Mouse (Mus musculus) lung, embryonic 15.5 days (tissue): ENCODE data around the gene Zranb1. TPM values are rescaled to one million over a fixed set of nuclear protein-coding genes. Genes with fewer than 3 reads are reported as not detected.
A peak's percentile ranks its signal among the peaks of the same experiment; 100 is the strongest.

Source experiments
- ATAC-seq: fragments of 200-750 bp; cut with Nextera tagmentation; 2 replicates; pipeline ENCODE4 v1.8.0; 2017; ENCODE audit warnings: moderate number of reproducible peaks, borderline replicate concordance; ENCODE audit not compliant: low FRiP score, low TSS enrichment; ENCODE audit errors: extremely low read depth
- H3K27ac ChIP-seq: fragments of 300-500 bp; sonication (generic); 2 replicates; pipeline ENCODE4 v1.5.1; 2015; ENCODE audit warnings: moderate library complexity, mild to moderate bottlenecking, inconsistent platforms
- H3K27me3 ChIP-seq: fragments of 300-500 bp; sonication (generic); 2 replicates; pipeline ENCODE4 v1.6.1; 2015; ENCODE audit warnings: inconsistent platforms
- H3K36me3 ChIP-seq: fragments of 300-500 bp; sonication (generic); 2 replicates; pipeline ENCODE4 v1.6.1; 2015; ENCODE audit warnings: inconsistent platforms
- H3K4me1 ChIP-seq: fragments of 300-500 bp; sonication (generic); 2 replicates; pipeline ENCODE4 v1.6.1; 2015; ENCODE audit warnings: inconsistent platforms
- H3K4me2 ChIP-seq: fragments of 300-500 bp; sonication (generic); 2 replicates; pipeline ENCODE4 v1.6.1; 2015; ENCODE audit warnings: inconsistent platforms, mild to moderate bottlenecking, moderate library complexity
- H3K4me3 ChIP-seq: fragments of 300-500 bp; sonication (generic); 2 replicates; pipeline ENCODE4 v1.5.1; 2015; ENCODE audit warnings: mild to moderate bottlenecking, inconsistent platforms
- H3K9ac ChIP-seq: fragments of 300-500 bp; sonication (generic); 2 replicates; pipeline ENCODE4 v1.6.1; 2015; ENCODE audit warnings: inconsistent platforms
- H3K9me3 ChIP-seq: fragments of 300-500 bp; sonication (generic); 2 replicates; pipeline ENCODE4 v1.6.1; 2016; ENCODE audit warnings: inconsistent platforms
- WGBS: fragments of 180-500 bp; shearing (Covaris S2); methylation state at CpG from one replicate; pipeline ENCODE4 v1.1.7; 2015; 5-methylcytosine and 5-hydroxymethylcytosine counted together
- polyA plus RNA-seq: library from polyadenylated mRNA; unstranded; fragments of >200 nt; fragmentation: Nextera tagmentation; extraction: Ambion mirVana; gene quantifications from 2 replicates; pipeline ENCODE4 v1.2.1, GENCODE M21; 2015

Gene Zranb1
- polyA plus RNA-seq, 1 experiment from 2014 or later, result 10.8 TPM

DNA sequence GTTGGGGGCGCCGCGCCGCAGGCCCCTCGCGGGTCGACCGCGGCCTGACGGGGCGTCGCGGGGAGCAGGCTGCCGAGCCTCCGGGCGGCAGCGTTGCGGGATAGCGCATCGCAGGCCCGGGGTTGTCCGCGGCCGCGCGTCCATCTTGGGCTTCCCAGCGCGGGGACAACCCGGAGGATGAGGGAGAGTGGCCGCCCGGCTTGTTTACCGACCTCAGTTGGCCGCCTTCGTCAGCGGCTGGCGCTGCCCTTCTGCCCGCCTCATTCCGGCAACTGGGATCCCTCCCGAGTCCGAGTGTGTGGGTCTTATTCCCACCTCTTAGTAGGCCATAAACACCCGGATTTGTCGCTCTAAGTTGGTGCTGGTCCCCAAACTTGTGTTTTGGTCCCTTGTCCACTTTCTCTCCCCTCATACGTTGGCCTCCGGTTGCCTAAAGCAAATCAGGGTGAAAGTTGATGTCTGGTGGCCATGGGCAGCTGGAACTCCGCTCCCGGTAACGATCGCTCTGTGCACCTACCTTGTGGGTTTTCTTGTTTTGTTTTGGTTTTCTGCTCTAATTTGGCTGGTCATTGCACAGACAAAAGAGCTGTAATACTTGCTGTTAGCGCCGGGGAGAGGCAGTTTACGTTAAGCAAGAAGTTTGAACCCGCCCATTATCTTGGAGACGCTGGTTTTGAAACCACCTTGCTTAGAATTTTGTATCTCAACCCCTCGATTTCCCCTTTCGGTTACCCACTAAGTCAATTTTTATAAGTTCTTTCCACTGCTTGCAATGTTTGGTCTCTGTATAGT, 814 bp downstream of the Zranb1 start:
- ATAC-seq, result no peak
- WGBS, result under 1% methylated on average over 54 of the region's 55 CpGs
- peak overlapping the region; percentile 87 for H3K9ac ChIP-seq

DNA sequence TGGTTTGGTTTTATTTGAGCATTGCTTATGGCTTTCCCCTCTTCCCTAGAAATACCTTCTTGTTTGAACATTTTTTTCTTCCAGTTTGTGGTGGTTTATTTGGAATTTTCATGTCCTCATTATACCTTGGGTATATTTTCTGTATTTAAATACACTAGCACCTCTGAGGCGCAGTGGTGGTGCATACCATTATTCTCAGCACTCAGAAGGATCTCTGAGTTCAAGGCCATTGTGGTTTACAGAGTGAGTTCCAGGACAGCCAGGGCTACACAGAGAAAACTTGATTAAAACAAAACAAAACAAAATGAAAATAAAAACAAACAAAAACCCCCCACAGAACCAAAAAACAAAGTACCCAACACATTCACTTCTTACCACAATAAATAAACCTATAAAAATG, 2.4 kb downstream of the Zranb1 start:
- ATAC-seq, result no peak
- Histone ChIP-seq H3K9ac (no peak overlapping the region), H3K4me3 (no peak overlapping the region), H3K4me1 (peaks cover 11% of the 10 kb centered on the region), H3K4me2 (no peak overlapping the region), H3K36me3 (no peaks in the 10 kb centered on the region), H3K27ac (no peak overlapping the region), H3K27me3 (no peaks in the 10 kb centered on the region), H3K9me3 (no peaks in the 10 kb centered on the region)
- 68% methylated on average over 1 of the region's 1 CpGs for WGBS

More for the DNA sequence above, 814 bp downstream of the Zranb1 start:
- Histone ChIP-seq H3K36me3 (no peaks in the 10 kb centered on the region), H3K4me1 (peaks cover 11% of the 10 kb centered on the region), H3K9me3 (no peaks in the 10 kb centered on the region), H3K4me2 (peak overlapping the region; percentile 70), H3K27me3 (no peaks in the 10 kb centered on the region), H3K27ac (peak overlapping the region; percentile 98), H3K4me3 (peak overlapping the region; percentile 88)

DNA sequence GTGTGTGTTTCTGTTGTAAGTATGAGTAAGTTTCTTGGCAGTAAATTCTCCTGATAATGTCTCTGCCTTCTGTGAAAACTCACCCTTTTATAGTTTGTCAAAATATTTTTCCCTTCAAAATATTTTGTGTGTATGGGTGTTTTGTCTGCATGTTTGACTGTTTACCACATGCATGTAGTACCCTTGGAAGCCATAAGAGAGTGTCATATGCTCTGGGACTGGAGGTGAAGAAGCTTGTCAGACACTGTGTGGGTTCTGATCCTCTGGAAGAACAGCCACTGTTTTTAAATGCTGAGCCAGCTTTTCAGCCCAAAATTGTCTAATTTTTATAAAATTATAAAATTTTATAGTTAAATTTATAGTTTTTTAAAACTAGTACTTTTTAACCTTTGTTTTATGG, 3.8 kb downstream of the Zranb1 start:
- Histone ChIP-seq H3K4me1 (peaks cover 11% of the 10 kb centered on the region), H3K36me3 (no peaks in the 10 kb centered on the region)

DNA sequence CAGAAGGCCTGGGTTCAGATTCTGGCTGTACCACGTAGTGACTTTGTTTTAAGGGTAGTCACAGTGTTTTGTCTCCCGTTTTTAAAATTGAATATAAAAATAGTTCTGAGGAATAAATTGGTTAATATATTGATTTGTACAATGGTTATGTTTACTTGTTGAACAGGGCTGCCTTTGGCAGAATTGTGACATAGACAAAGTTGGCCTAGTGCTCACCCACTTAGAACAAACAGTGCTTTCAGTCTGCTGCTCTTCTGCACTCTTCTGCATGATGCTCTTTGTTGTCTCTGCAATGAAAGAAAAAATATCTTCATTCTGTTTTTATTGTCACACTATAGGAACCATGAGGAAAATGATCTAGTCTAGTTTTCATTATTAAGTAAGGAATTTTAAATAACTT, 8.2 kb downstream of the Zranb1 start:
- WGBS, result 86% methylated on average over 2 of the region's 2 CpGs
- Histone ChIP-seq H3K4me3 (no peak overlapping the region), H3K9me3 (no peaks in the 10 kb centered on the region), H3K27ac (no peak overlapping the region), H3K36me3 (no peaks in the 10 kb centered on the region), H3K27me3 (no peaks in the 10 kb centered on the region), H3K4me1 (no peaks in the 10 kb centered on the region), H3K4me2 (no peak overlapping the region), H3K9ac (no peak overlapping the region)
- no peak for ATAC-seq

More for the DNA sequence above, 3.8 kb downstream of the Zranb1 start:
- Histone ChIP-seq H3K9ac (no peak overlapping the region), H3K27ac (no peak overlapping the region), H3K27me3 (no peaks in the 10 kb centered on the region), H3K4me3 (no peak overlapping the region), H3K4me2 (no peak overlapping the region), H3K9me3 (no peaks in the 10 kb centered on the region)
- ATAC-seq, result no peak

DNA sequence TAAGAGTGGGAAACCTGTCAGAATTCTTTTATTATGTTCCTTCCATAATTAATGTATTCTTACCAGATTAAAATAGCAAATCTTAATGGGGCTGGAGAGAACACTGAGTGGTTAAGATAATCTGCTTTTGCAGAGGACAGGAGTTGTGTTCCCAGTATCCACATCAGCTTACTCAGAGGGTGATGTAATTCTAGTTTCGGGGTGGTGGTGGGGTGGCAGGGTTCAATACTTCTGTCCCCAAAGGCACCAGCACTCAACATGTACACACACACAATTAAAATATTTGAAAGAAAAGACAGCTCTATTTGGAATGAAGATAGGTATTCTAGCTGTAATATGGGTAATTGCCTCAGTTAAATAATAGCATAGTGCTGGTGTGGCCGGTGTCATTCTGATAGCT, 9.6 kb downstream of the Zranb1 start:
- H3K4me2 ChIP-seq, result no peak overlapping the region
- 80% methylated on average over 2 of the region's 2 CpGs for WGBS
- H3K4me3 ChIP-seq, result no peak overlapping the region
- no peak overlapping the region for H3K9ac ChIP-seq
- no peaks in the 10 kb centered on the region for H3K27me3 ChIP-seq
- H3K9me3 ChIP-seq, result no peaks in the 10 kb centered on the region
- H3K36me3 ChIP-seq, result no peaks in the 10 kb centered on the region
- no peak for ATAC-seq
- no peaks in the 10 kb centered on the region for H3K4me1 ChIP-seq
- H3K27ac ChIP-seq, result no peak overlapping the region

DNA sequence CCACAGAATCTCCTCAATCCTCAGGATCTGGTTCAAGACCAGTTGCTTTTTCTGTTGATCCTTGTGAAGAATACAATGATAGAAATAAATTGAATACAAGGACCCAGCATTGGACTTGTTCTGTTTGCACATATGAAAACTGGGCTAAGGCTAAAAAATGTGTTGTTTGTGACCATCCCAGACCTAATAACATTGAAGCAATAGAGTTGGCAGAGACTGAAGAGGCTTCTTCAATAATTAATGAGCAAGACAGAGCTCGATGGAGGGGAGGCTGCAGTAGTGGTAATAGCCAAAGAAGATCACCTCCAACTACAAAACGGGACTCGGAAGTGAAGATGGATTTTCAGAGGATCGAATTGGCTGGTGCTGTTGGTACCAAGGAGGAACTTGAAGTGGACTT, 19.0 kb downstream of the Zranb1 start:
- no peak overlapping the region for H3K4me3 ChIP-seq
- H3K27ac ChIP-seq, result peak overlapping the region; percentile 1; the same call in 1 of the 2 replicates
- peaks cover 11% of the 10 kb centered on the region for H3K4me1 ChIP-seq
- H3K9me3 ChIP-seq, result no peaks in the 10 kb centered on the region
- no peak for ATAC-seq
- no peak overlapping the region for H3K9ac ChIP-seq
- 79% methylated on average over 4 of the region's 4 CpGs for WGBS
- H3K4me2 ChIP-seq, result no peak overlapping the region
- no peaks in the 10 kb centered on the region for H3K27me3 ChIP-seq
- H3K36me3 ChIP-seq, result no peaks in the 10 kb centered on the region

DNA sequence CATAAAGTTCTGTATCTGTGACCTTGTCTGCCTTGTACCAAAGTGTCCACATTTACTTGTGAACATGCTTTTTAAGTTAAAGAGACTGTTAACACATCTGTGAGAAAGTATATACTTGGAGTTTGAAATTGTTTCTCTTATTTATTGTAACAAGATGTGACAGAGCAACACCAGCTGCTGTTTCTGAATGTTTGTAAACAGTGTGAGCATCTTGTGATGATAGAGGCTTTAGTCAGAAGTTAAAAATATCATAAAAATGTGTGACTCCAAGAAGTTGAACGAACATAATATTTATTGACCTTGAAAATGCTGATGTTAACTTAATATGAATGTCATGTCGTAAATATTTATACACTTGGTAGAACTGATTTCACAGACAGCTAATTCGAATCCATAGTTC, 19.7 kb downstream of the Zranb1 start:
- peak; percentile 69; the same call in 1 of the 2 replicates for ATAC-seq
- WGBS, result 54% methylated on average over 3 of the region's 3 CpGs
- Histone ChIP-seq H3K9me3 (no peaks in the 10 kb centered on the region), H3K4me2 (no peak overlapping the region), H3K36me3 (no peaks in the 10 kb centered on the region), H3K27me3 (no peaks in the 10 kb centered on the region), H3K27ac (no peak overlapping the region), H3K9ac (no peak overlapping the region), H3K4me3 (no peak overlapping the region), H3K4me1 (peaks cover 11% of the 10 kb centered on the region)

DNA sequence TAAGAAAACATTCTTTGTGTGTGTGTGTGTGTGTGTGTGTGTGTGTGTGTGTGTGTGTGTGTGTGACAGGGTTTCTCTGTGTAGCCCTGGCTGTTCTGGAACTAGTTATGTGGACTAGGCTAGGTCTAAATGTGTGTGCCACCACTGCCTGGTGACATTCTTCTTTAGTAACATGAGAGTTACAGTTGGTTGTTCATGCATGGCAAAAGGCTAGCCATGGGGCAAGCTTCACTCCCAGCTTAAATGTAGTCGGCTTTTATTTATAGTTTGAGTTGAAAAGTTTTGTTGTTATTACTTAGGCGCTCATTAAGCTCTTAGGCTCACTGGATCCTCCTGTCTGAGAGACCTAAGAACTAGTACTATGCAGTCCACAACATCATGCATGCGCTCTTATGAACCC, 33.5 kb downstream of the Zranb1 start:
- Histone ChIP-seq H3K27me3 (no peaks in the 10 kb centered on the region), H3K9ac (no peak overlapping the region), H3K4me2 (no peak overlapping the region), H3K4me3 (no peak overlapping the region), H3K4me1 (no peaks in the 10 kb centered on the region), H3K27ac (no peak overlapping the region), H3K36me3 (peaks cover 11% of the 10 kb centered on the region), H3K9me3 (no peaks in the 10 kb centered on the region)
- ATAC-seq, result no peak
- WGBS, result 83% methylated on average over 3 of the region's 3 CpGs

DNA sequence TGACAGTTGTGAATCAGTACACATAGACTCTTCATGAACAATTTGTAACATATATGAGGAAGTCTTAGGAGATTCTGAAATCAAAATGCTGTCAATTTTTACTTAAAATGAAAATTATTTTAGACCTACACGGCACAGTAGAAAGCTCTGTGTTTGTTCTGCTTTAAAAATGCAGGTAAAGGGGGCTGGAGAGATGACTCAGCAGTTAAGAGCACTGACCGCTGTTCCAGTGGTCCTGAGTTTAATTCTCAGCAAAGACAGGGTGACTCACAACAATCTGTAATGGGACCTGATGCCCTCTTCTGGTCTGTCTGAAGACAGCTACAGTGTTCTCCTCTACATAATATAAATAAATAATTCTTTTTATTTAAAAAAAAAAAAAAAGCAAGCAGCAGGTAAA, 34.8 kb downstream of the Zranb1 start:
- Histone ChIP-seq H3K4me3 (no peak overlapping the region), H3K9me3 (no peaks in the 10 kb centered on the region), H3K9ac (no peak overlapping the region), H3K4me2 (no peak overlapping the region), H3K4me1 (no peaks in the 10 kb centered on the region), H3K27ac (no peak overlapping the region), H3K27me3 (no peaks in the 10 kb centered on the region), H3K36me3 (peaks cover 11% of the 10 kb centered on the region)
- WGBS, result 67% methylated on average over 2 of the region's 2 CpGs
- ATAC-seq, result no peak

DNA sequence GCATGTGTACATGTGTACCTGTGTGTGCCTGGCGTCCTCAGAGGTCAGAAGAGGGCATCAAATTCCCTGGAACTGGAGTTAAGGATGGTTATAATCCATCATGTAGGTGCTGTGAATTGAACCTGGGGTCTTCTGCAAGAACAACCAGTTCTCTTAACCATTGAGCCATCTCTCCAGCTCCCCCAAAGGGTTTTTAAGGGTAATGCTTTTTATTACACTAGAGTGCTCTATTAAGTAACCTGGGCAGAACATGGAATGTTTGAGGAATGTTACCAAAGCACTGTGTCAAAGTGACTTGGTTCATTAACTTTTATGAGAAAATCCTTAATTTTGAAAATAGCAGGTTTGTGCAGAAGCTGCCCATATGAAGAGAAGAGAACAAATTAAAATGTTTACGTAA, 41.1 kb downstream of the Zranb1 start:
- 88% methylated on average over 2 of the region's 2 CpGs for WGBS
- H3K4me2 ChIP-seq, result no peak overlapping the region
- ATAC-seq, result no peak
- H3K27me3 ChIP-seq, result no peaks in the 10 kb centered on the region
- no peak overlapping the region for H3K9ac ChIP-seq
- no peak overlapping the region for H3K27ac ChIP-seq
- no peaks in the 10 kb centered on the region for H3K4me1 ChIP-seq
- H3K4me3 ChIP-seq, result no peak overlapping the region
- H3K36me3 ChIP-seq, result peaks cover 19% of the 10 kb centered on the region
- no peaks in the 10 kb centered on the region for H3K9me3 ChIP-seq

DNA sequence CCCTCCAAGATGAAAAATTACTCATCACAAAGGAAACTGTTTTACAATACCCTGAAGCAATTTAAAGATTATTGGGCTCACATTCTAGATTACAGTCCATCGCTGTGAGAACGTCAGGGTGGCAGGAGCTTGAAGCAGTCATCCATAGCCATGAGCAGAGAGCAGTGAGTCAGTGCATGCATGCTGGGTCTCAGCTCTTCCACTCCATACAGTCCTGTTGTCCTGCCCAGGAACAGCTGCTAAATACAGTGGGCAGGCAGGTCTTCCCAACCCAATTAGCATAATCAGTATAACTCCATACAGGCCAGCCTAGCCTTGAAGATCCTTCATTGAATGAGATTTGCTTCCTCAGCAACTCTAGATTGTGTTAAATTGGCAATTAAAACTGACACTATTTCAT, 45.1 kb downstream of the Zranb1 start:
- WGBS, result 97% methylated on average over 2 of the region's 2 CpGs
- Histone ChIP-seq H3K27ac (no peak overlapping the region), H3K4me3 (no peak overlapping the region), H3K27me3 (no peaks in the 10 kb centered on the region), H3K9me3 (no peaks in the 10 kb centered on the region), H3K9ac (no peak overlapping the region), H3K4me1 (no peaks in the 10 kb centered on the region), H3K4me2 (no peak overlapping the region), H3K36me3 (peaks cover 21% of the 10 kb centered on the region)
- ATAC-seq, result no peak

DNA sequence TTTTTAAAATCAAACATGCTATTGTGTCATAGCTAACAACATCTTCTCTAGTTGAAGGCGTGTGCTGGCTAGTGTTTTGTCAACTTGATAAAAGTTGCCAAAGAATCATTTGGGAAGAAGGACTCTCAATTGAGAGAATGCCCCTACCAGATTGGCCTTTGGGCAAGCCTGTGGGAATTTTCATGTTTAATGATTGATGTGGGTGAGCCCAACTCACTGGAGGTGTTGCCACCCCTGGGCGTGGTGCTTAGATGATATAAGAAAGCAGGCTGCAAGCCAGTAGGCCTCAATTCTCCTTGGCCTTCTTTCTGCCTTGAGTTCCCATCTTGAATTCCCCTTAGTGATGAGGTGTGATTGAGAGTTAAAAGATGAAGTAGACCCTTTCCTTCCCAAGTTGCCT, 47.0 kb downstream of the Zranb1 start:
- no peak for ATAC-seq
- WGBS, result 95% methylated on average over 2 of the region's 2 CpGs
- no peak overlapping the region for H3K4me2 ChIP-seq
- H3K4me3 ChIP-seq, result no peak overlapping the region
- no peaks in the 10 kb centered on the region for H3K4me1 ChIP-seq
- H3K36me3 ChIP-seq, result peaks cover 33% of the 10 kb centered on the region
- no peak overlapping the region for H3K27ac ChIP-seq
- H3K9ac ChIP-seq, result no peak overlapping the region
- no peaks in the 10 kb centered on the region for H3K27me3 ChIP-seq
- no peaks in the 10 kb centered on the region for H3K9me3 ChIP-seq

DNA sequence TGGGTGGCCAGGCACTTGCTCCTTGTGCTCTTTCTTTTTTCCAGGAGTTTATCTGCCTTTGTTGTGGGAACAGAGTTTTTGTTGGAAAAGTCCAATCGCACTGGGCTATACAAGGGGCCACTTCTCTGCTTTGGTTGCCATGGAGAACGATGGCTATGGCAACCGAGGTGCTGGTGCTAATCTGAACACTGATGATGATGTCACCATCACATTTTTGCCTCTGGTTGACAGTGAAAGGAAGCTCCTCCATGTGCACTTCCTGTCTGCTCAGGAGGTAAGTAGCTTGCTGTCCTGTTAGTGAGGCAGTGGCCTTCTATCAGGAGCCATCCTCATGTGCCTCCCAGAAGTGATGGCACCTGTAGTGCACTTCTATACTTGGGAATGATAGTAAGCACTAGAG, 51.7 kb downstream of the Zranb1 start:
- WGBS, result 49% methylated on average over 3 of the region's 3 CpGs
- Histone ChIP-seq H3K9ac (no peak overlapping the region), H3K4me1 (no peaks in the 10 kb centered on the region), H3K27me3 (no peaks in the 10 kb centered on the region), H3K4me3 (no peak overlapping the region), H3K27ac (no peak overlapping the region), H3K36me3 (peaks cover 47% of the 10 kb centered on the region), H3K9me3 (no peaks in the 10 kb centered on the region), H3K4me2 (no peak overlapping the region)
- ATAC-seq, result no peak
